In genomic region chr2:29546571-29546970, GRCm38 (mm10) we compare ENCODE assay signal across 9 mouse cellular contexts.
DNase-seq lines count a peak whose midpoint lies in the region; ATAC-seq and TF ChIP-seq lines count a peak whose summit lies in the region.
"Had no signal": no experiment of that assay in that cellular context is flagged by ENCODE, and none has a peak within 500 bp of the region (broad histone marks: within the 10 kb centered on the region; RNA-seq: fewer than 3 reads in every experiment).

No protein-coding gene starts in this region.

- H3K4me2 ChIP-seq in intestine, embryonic 16.5 days (ENCODE audit: low read depth, low read length): peak overlapping the region; percentile 30; the same call in 1 of the 2 replicates

- H3K9ac ChIP-seq in intestine, embryonic 16.5 days (ENCODE audit: low read depth, low read length): no peak overlapping the region

- no peak overlapping the region for H3K4me3 ChIP-seq in kidney, adult 2 months (ENCODE audit: insufficient read depth, low read depth, low read length)
- H3K4me3 ChIP-seq in embryonic facial prominence, embryonic 10.5 days: peak overlapping the region; percentile 13; the same call in 1 of the 2 replicates
- no peak overlapping the region for H3K4me3 ChIP-seq in intestine, embryonic 16.5 days (ENCODE audit: low read length)

- no peak for TF ChIP-seq POLR2A in kidney, adult 2 months (IDR thresholded peaks at IDR 0.05; ENCODE audit: low read depth, low read length)

- no peaks in the 10 kb centered on the region for H3K4me1 ChIP-seq in kidney, adult 2 months (ENCODE audit: control insufficient read depth, insufficient read depth, low read length)
- peaks cover 22% of the 10 kb centered on the region for H3K4me1 ChIP-seq in embryonic facial prominence, embryonic 10.5 days
- 0 out of 2 replicates have a peak, but pooled peaks cover 3% of the 10 kb centered on the region for H3K4me1 ChIP-seq in intestine, embryonic 16.5 days (ENCODE audit: control insufficient read depth, insufficient read depth, low read length)

- no peak for ATAC-seq in intestine, embryonic 16.5 days

- TF ChIP-seq CTCF in kidney, adult 2 months (conservative IDR thresholded peaks at IDR 0.05; ENCODE audit: insufficient read depth, insufficient read length, low read depth, low read length): no peak

- no peaks in the 10 kb centered on the region for H3K27me3 ChIP-seq in kidney, adult 2 months (replicated peaks; ENCODE audit: control insufficient read depth, insufficient read depth, low read length)
- 0 out of 2 replicates have a peak, but pooled peaks cover 5% of the 10 kb centered on the region for H3K27me3 ChIP-seq in embryonic facial prominence, embryonic 10.5 days (replicated peaks; ENCODE audit: low read depth, poor library complexity, severe bottlenecking)
- no peaks in the 10 kb centered on the region for H3K27me3 ChIP-seq in intestine, embryonic 16.5 days (replicated peaks; ENCODE audit: control insufficient read depth, insufficient read depth, low read length)

- H3K27ac ChIP-seq in kidney, adult 2 months (ENCODE audit: insufficient read depth, low read depth, low read length): no peak overlapping the region
- H3K27ac ChIP-seq in embryonic facial prominence, embryonic 10.5 days (replicated peaks): 0 out of 2 replicates have a peak overlapping the region, but pooled peaks have one; percentile 30
- no peak overlapping the region for H3K27ac ChIP-seq in intestine, embryonic 16.5 days (ENCODE audit: low read length)

- H3K36me3 ChIP-seq in kidney, adult 2 months (ENCODE audit: control insufficient read depth, insufficient read depth, low read length): no peaks in the 10 kb centered on the region
- H3K36me3 ChIP-seq in embryonic facial prominence, embryonic 10.5 days (replicated peaks): no peaks in the 10 kb centered on the region
- H3K36me3 ChIP-seq in intestine, embryonic 16.5 days (ENCODE audit: control insufficient read depth, insufficient read depth, low read length): no peaks in the 10 kb centered on the region

- H3K9me3 ChIP-seq in embryonic facial prominence, embryonic 10.5 days: no peaks in the 10 kb centered on the region
- no peaks in the 10 kb centered on the region for H3K9me3 ChIP-seq in intestine, embryonic 16.5 days (ENCODE audit: control insufficient read depth, low read length)

- peak; percentile 28 for DNase-seq in kidney, adult 2 months
- DNase-seq in kidney, adult 8-10 months: no peak
- no peak for DNase-seq in embryonic facial prominence, embryonic 10.5 days (ENCODE audit: low spot score)
- DNase-seq in lung, postnatal 36 days: peak; percentile 27
- DNase-seq in layer of hippocampus, postnatal 14 days (ENCODE audit: low spot score in 2 of 2): no peak
- no peak for DNase-seq in left cerebral cortex, postnatal 25 days (ENCODE audit: low spot score in 2 of 2)
- DNase-seq: cerebellum, adult 9-11 months; right cerebral cortex, postnatal 4 days had no signal

- 12% methylated on average over 12 of the region's 12 CpGs for WGBS in kidney, adult 2 months
- WGBS in embryonic facial prominence, embryonic 10.5 days: 32% methylated on average over 12 of the region's 12 CpGs
- WGBS in intestine, embryonic 16.5 days: 19% methylated on average over 12 of the region's 12 CpGs

- intact Hi-C loops in left cerebral cortex, postnatal 25 days (cut with DNase I): no loop called here

Comparison
In these comparisons a context has a peak if more than half of its experiments do, and no peak if none do; other contexts are left out.
1. DNase-seq: peak in kidney, adult 2 months (single experiment) and lung, postnatal 36 days (single experiment); none in kidney, adult 8-10 months (0 of 2), embryonic facial prominence, embryonic 10.5 days (single experiment), layer of hippocampus, postnatal 14 days (0 of 2) and left cerebral cortex, postnatal 25 days (0 of 2).